Mouse (Mus musculus) left cerebral cortex, adult 2 months (tissue): ENCODE results near the gene Gimap3. TPM values are rescaled to one million over a fixed set of nuclear protein-coding genes. Genes with fewer than 3 reads are reported as not detected.

Experiments used
- DNase-seq, 2 experiments: peaks; one replicate each; pipeline ENCODE4 v3.0.0; 2021 to 2022; ENCODE audit warnings: low spot score in 2 of 2, mixed read lengths in 1 of 2; ENCODE audit errors: extremely low spot score in 1 of 2
- H3K27ac ChIP-seq: fragments of 200-600 bp; 2 replicates; pipeline ENCODE4 v1.8.1; 2022
- H3K4me3 ChIP-seq: fragments of 200-600 bp; 2 replicates; pipeline ENCODE4 v1.8.1; 2022
- CTCF ChIP-seq: fragments of 200-600 bp; IDR thresholded peaks from 2 replicates; pipeline ENCODE4 v1.8.1; 2022; ENCODE audit warnings: antibody characterized with exemption, mild to moderate bottlenecking, moderate library complexity
- intact Hi-C: fragments of 180-260 bp; cut with DNase I; formaldehyde crosslinking; loops from one replicate; pipeline ENCODE4 v1.15.1; 2025
- long read RNA-seq, 2 experiments: library from polyadenylated mRNA; stranded (forward); transcript quantifications; one replicate each; pipeline ENCODE4 v2.0.0; 2021; ENCODE audit warnings: borderline mapping rate in 2 of 2
- total RNA-seq, 2 experiments: library from RNA; stranded (reverse); gene quantifications; 2 replicates each; pipeline ENCODE4 v1.2.3; 2021

The Gimap3 gene
- not detected for total RNA-seq
- long read RNA-seq, experiment 1 = 0 reads
- long read RNA-seq, experiment 2, partial matches to known transcripts = 0 of 2 reads
- long read RNA-seq, experiment 2, other reads (novel, unspliced or antisense) = 1 of 2 reads

DNA sequence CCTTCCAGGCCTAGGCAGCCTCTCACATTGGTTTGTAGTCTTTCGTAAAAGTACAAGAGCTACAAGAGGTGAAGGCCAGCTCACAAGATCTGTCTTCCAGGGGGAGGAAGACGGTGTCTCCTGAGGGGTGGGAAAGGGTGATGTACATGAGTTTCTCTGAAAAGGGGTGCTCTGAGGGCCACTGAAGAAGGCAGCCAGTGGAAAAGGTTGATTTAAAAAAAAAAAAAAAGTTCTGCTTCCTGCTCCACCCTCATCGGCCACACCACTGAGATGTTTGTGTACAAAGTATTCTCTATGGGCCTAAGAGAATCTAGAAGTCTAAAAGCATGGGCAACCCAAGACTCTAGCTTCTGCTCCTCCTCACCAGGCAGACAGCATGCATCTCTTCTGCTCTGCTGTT, at the start of gene Gimap3:
Gimap3 (minus strand) TSS at position 156 of the 400 bp plus-strand sequence.
- no peak for DNase-seq
- Histone ChIP-seq H3K27ac (no peak within 1 kb of the TSS), H3K4me3 (no peak within 1 kb of the TSS)
- TF ChIP-seq CTCF = no peak
- intact Hi-C loops = no loop called here

GRCm38 (mm10) chr6:48817815-48818214, 47.2 kb upstream of the Gimap3 start:
- peak; percentile 59 to 64 for DNase-seq
- peak; percentile 98 for TF ChIP-seq CTCF
- no peak overlapping the region for H3K27ac ChIP-seq
- intact Hi-C loops = loop anchor here (1.0 to 5.0 kb wide), 3 partner anchors 40 to 137 kb away; no protein-coding TSS in a partner anchor
- no peak overlapping the region for H3K4me3 ChIP-seq

DNA sequence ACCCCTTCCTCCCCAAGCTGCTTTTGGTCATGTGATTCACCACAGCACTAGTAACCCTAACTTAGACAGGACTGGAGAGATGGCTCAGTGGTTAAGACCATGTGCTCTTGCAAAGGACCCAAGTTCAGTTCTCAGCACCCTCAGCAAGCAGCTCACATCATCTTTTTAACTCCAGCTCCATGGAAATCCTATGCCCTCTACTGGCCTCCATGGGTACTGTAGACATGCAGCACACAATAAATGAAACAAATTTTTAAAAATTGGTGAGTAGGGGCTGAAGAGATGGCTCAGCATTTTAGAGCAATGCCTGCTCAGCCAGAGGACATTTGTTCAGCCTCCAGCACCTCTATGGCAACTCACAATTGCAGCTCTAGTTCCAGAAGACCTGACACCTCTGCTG, 44.4 kb upstream of the Gimap3 start:
- no peak for DNase-seq
- TF ChIP-seq CTCF = peak; percentile 21
- H3K27ac ChIP-seq = no peak overlapping the region
- no peak overlapping the region for H3K4me3 ChIP-seq
- intact Hi-C loops = loop anchor here (5.0 kb wide), 1 partner anchor 97 kb away; no protein-coding TSS in a partner anchor

DNA sequence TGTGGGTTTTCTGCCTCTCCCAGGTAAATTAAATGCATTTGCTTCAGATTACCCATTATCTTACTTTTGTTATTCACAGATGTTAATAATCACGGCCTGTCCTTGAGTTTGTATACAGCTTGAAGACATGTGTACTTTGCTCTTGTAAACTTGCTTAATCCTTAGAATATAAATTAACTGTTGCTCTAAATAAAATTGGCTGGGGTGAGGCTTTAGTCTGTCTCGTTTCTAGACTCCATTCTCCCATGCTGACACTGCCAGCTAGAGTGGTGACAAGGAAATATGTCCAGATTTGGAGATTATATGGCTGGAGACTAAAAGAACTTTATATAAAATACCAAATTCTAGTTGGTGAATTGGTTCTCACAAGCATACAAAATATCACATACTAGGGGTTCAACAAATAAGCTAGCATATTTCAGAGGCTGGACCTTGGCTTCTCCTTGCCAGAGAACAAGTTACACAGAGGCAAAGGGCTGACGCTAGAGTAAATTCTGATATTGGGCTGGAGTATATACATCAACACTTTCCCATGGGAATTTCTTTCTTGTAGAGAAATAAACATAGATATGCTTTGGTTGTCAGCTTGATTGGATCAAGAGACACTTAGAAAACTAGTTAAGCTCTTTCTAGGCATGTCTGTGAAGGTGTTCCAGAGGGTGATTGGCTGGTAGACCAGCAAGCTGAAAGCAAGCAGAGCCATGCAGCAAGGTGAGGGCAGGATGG, 39.0 kb upstream of the Gimap3 start:
- Histone ChIP-seq H3K27ac (no peak overlapping the region), H3K4me3 (no peak overlapping the region)
- intact Hi-C loops = no loop called here
- no peak for DNase-seq
- no peak for TF ChIP-seq CTCF

GRCm38 (mm10) chr6:48806746-48807145, 36.1 kb upstream of the Gimap3 start:
- Histone ChIP-seq H3K4me3 (no peak overlapping the region), H3K27ac (no peak overlapping the region)
- no peak for TF ChIP-seq CTCF
- no peak for DNase-seq
- intact Hi-C loops = no loop called here

GRCm38 (mm10) chr6:48804346-48804745, 33.7 kb upstream of the Gimap3 start:
- no peak for TF ChIP-seq CTCF
- H3K4me3 ChIP-seq = no peak overlapping the region
- intact Hi-C loops = no loop called here
- no peak overlapping the region for H3K27ac ChIP-seq
- no peak for DNase-seq

DNA sequence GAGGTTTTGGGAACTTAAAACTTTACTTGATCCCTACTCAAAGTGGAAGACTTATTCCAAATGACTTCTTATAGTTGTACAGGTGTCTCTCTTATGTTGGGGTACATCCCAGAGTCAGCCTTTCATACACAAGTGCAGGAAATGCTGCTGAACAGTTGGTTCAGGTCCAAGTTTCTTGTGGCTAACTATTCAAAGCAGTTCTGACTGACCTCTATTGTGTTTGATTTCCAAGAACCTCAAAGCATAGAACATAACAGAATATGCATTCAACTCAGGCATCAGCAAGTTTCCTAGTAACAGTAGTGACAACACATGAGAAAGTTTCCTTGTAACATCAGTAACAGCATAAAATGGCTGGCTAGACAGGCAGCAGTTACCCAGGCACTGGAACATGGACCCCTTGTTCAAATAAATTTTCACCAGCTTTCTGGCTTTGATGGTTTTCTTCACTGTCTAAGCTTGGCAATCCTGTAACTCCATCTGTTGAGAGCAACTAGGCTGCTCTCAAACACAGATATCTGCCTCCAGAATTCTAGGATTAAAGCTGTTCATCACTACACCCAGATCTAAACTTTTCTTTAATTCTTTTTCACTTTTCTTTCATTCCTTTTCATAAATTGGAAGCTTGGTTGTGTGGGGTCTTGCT, 32.9 kb upstream of the Gimap3 start:
- TF ChIP-seq CTCF = no peak
- Histone ChIP-seq H3K27ac (no peak overlapping the region), H3K4me3 (no peak overlapping the region)
- DNase-seq = no peak
- intact Hi-C loops = no loop called here

DNA sequence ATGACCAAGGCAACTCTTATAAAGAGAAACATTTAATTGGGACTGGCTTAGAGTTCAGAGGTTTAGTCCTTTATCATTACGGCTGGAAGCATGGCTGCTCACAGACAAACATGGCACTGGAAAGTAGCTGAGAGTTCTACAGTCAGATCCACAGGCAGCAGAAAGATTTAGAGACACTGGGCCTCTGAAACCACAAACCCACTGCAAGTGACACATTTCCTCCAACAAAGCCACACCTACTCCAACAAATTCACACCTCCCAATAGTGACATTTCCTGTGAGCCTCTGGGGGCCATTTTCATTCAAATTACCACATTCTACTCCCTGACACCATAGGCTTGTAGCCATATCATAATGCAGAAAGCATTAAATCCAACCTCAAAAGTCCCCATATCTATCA, 31.2 kb upstream of the Gimap3 start:
- no peak overlapping the region for H3K27ac ChIP-seq
- no peak for DNase-seq
- TF ChIP-seq CTCF = no peak
- no peak overlapping the region for H3K4me3 ChIP-seq
- intact Hi-C loops = no loop called here

DNA sequence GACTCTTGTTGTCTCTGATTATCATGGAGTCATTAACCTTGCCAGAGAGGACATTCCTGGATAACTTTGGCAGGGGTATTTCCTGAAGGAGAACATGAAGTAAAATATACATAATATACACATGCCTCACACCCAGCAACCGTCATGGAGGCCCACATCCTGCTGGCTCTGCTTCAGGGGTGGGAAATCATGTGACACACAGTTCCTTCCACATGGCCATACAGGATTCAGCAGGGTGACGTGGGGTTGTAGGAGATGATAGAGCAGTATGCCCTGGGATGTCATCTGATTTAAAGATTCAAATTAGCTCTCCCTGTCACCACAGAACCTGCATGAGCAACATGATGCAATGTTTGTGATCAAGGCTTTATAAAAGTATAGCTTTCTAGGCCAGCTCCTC, 17.2 kb upstream of the Gimap3 start:
- intact Hi-C loops = no loop called here
- DNase-seq = no peak
- Histone ChIP-seq H3K27ac (no peak overlapping the region), H3K4me3 (no peak overlapping the region)
- no peak for TF ChIP-seq CTCF

- TF ChIP-seq CTCF = no peak
- no peak overlapping the region for H3K27ac ChIP-seq
- no peak overlapping the region for H3K4me3 ChIP-seq
- intact Hi-C loops = no loop called here
- DNase-seq = no peak
These were observed 14.9 kb upstream of the Gimap3 start for GRCm38 (mm10) chr6:48785601-48786000.

GRCm38 (mm10) chr6:48785189-48785588, 14.5 kb upstream of the Gimap3 start:
- no peak overlapping the region for H3K27ac ChIP-seq
- no peak overlapping the region for H3K4me3 ChIP-seq
- no peak for DNase-seq
- no peak for TF ChIP-seq CTCF
- intact Hi-C loops = no loop called here

- Histone ChIP-seq H3K4me3 (no peak overlapping the region), H3K27ac (no peak overlapping the region)
- no peak for DNase-seq
- intact Hi-C loops = no loop called here
- no peak for TF ChIP-seq CTCF
These were observed 13.8 kb upstream of the Gimap3 start for GRCm38 (mm10) chr6:48784406-48784805.
